Mouse (Mus musculus) heart, embryonic 16.5 days (tissue): ENCODE data around the gene Sfmbt1. TPM values are rescaled to one million over a fixed set of nuclear protein-coding genes. Genes with fewer than 3 reads are reported as not detected.
"Not testable (repeated sequence)": the region's sequence is repeated elsewhere in the genome, so short reads cannot be mapped to it uniquely, and the experiment has no call there.

Source experiments
- ATAC-seq: fragments of 200-750 bp; cut with Nextera tagmentation; replicated peaks from 2 replicates; pipeline ENCODE4 v1.8.0; 2017; ENCODE audit warnings: moderate number of reproducible peaks; ENCODE audit not compliant: insufficient read depth, low FRiP score; ENCODE audit errors: extremely low read depth
- H3K27ac ChIP-seq: fragments of 300-500 bp; sonication (generic); 2 replicates; pipeline ENCODE4 v1.5.1; 2014; ENCODE audit warnings: mild to moderate bottlenecking, low read length, control low read depth, moderate library complexity
- H3K27me3 ChIP-seq: fragments of 300-500 bp; sonication (generic); 2 replicates; pipeline ENCODE4 v1.6.1; 2014; ENCODE audit warnings: low read length, mixed read lengths; ENCODE audit not compliant: control insufficient read depth, insufficient read depth
- H3K36me3 ChIP-seq: fragments of 300-500 bp; sonication (generic); 2 replicates; pipeline ENCODE4 v1.6.1; 2014; ENCODE audit not compliant: control insufficient read depth, insufficient read depth
- H3K4me1 ChIP-seq: fragments of 300-500 bp; sonication (generic); 2 replicates; pipeline ENCODE4 v1.6.1; 2014; ENCODE audit warnings: low read length, mixed read lengths; ENCODE audit not compliant: control insufficient read depth, insufficient read depth
- H3K4me2 ChIP-seq: fragments of 300-500 bp; sonication (generic); 2 replicates; pipeline ENCODE4 v1.6.1; 2014; ENCODE audit warnings: low read depth, mild to moderate bottlenecking, control low read depth, low read length
- H3K4me3 ChIP-seq: fragments of 300-500 bp; sonication (generic); 2 replicates; pipeline ENCODE4 v1.5.1; 2014; ENCODE audit warnings: mild to moderate bottlenecking, control low read depth, low read length
- H3K9ac ChIP-seq: fragments of 300-500 bp; sonication (generic); 2 replicates; pipeline ENCODE4 v1.6.1; 2014; ENCODE audit warnings: low read length, control low read depth
- H3K9me3 ChIP-seq: fragments of 300-500 bp; sonication (generic); replicated peaks from 2 replicates; pipeline ENCODE4 v1.6.1; 2016; ENCODE audit warnings: low read length; ENCODE audit not compliant: control insufficient read depth
- WGBS: fragments of 180-500 bp; shearing (Covaris S2); extraction: QIAGEN DNeasy Blood & Tissue Kit; methylation state at CpG from one replicate; pipeline ENCODE4 v1.1.7; 2014; 5-methylcytosine and 5-hydroxymethylcytosine counted together
- polyA plus RNA-seq: library from polyadenylated mRNA; unstranded; fragments of >200 nt; fragmentation: Nextera tagmentation; extraction: Ambion mirVana; gene quantifications from 2 replicates; pipeline ENCODE4 v1.2.1, GENCODE M21; 2015

The Sfmbt1 gene
- polyA plus RNA-seq, 1 experiment from 2014 or later, result 9.2 TPM

DNA sequence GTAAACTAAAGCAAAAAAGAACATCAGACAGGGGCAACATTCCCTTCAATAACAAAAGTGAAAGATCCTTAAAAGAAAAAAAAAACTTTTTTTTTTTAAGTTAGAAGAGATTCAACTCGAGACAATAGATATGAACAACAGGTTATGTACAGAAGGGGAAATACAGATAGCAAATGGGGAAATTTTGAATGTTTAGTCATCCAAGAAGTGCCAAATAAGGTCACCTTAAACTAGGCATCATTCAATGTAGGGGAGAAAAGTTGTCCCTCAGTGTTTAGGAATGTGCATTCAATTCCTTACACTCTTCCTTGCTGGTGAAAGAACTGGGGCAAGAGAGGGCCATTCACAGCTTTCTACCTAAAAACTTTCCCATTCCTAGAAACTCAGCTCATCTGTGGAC is 880 bp upstream of the Sfmbt1 start:
- no peaks in the 10 kb centered on the region for H3K36me3 ChIP-seq
- H3K27ac ChIP-seq, result no peak overlapping the region
- H3K9ac ChIP-seq, result no peak overlapping the region
- H3K9me3 ChIP-seq, result no peaks in the 10 kb centered on the region
- H3K27me3 ChIP-seq, result peaks cover 4% of the 10 kb centered on the region; the same call in 1 of the 2 replicates
- WGBS, result 71% methylated on average over 1 of the region's 1 CpGs
- peaks cover 4% of the 10 kb centered on the region for H3K4me1 ChIP-seq
- ATAC-seq, result no peak
- H3K4me3 ChIP-seq, result no peak overlapping the region
- H3K4me2 ChIP-seq, result no peak overlapping the region

GRCm38 (mm10) chr14:30715618-30716050 is 985 bp downstream of the Sfmbt1 start:
- peak overlapping the region; percentile 97 for H3K4me2 ChIP-seq
- peak overlapping the region; percentile 93 for H3K9ac ChIP-seq
- H3K9me3 ChIP-seq, result no peaks in the 10 kb centered on the region
- H3K4me3 ChIP-seq, result peak overlapping the region; percentile 94
- H3K4me1 ChIP-seq, result peaks cover 4% of the 10 kb centered on the region
- peaks cover 4% of the 10 kb centered on the region; the same call in 1 of the 2 replicates for H3K27me3 ChIP-seq
- peak; percentile 87 for ATAC-seq
- H3K36me3 ChIP-seq, result no peaks in the 10 kb centered on the region
- H3K27ac ChIP-seq, result peak overlapping the region; percentile 88
- under 1% methylated on average over 54 of the region's 68 CpGs for WGBS

- Histone ChIP-seq H3K36me3 (no peaks in the 10 kb centered on the region), H3K4me1 (peaks cover 4% of the 10 kb centered on the region), H3K9me3 (no peaks in the 10 kb centered on the region), H3K9ac (peak overlapping the region; percentile 93), H3K4me3 (peak overlapping the region; percentile 94), H3K4me2 (peak overlapping the region; percentile 97), H3K27ac (peak overlapping the region; percentile 88), H3K27me3 (peaks cover 4% of the 10 kb centered on the region; the same call in 1 of the 2 replicates)
- peak; percentile 63 for ATAC-seq
- under 1% methylated on average over 84 of the region's 106 CpGs for WGBS
Observed at GRCm38 (mm10) chr14:30716051-30716952, 1.7 kb downstream of the Sfmbt1 start.

DNA sequence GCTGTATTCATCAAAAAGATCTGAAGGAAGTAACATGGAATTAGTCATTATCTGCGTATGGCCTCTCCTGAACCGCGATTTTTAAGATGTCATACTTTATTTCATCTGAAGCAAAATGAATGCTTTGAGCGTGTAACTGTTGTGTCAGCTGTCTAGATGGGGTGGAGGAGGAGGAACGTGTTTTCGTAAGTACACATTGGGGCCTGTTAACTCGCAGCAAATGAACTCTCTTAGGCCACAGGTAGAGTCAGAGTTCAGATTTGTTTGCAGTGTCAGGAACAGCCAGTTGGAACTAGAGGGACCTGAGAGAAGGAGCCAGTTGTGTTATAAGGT is 2.3 kb downstream of the Sfmbt1 start:
- no peaks in the 10 kb centered on the region for H3K9me3 ChIP-seq
- peak overlapping the region; percentile 97 for H3K4me2 ChIP-seq
- no peaks in the 10 kb centered on the region for H3K36me3 ChIP-seq
- peaks cover 4% of the 10 kb centered on the region; the same call in 1 of the 2 replicates for H3K27me3 ChIP-seq
- no peak overlapping the region for H3K27ac ChIP-seq
- peak overlapping the region; percentile 94 for H3K4me3 ChIP-seq
- WGBS, result 15% methylated on average over 7 of the region's 7 CpGs
- no peak for ATAC-seq
- H3K9ac ChIP-seq, result peak overlapping the region; percentile 93
- peaks cover 4% of the 10 kb centered on the region for H3K4me1 ChIP-seq

GRCm38 (mm10) chr14:30718696-30719095 is 4.0 kb downstream of the Sfmbt1 start:
- not testable (repeated sequence) for ATAC-seq

GRCm38 (mm10) chr14:30719514-30719913 is 4.9 kb downstream of the Sfmbt1 start:
- Histone ChIP-seq H3K9ac (no peak overlapping the region), H3K27me3 (peaks cover 4% of the 10 kb centered on the region; the same call in 1 of the 2 replicates), H3K4me3 (no peak overlapping the region), H3K36me3 (no peaks in the 10 kb centered on the region), H3K4me2 (no peak overlapping the region), H3K4me1 (peaks cover 4% of the 10 kb centered on the region), H3K27ac (no peak overlapping the region), H3K9me3 (no peaks in the 10 kb centered on the region)
- 59% methylated on average over 1 of the region's 1 CpGs for WGBS
- no peak for ATAC-seq

More at GRCm38 (mm10) chr14:30718696-30719095, 4.0 kb downstream of the Sfmbt1 start:
- H3K4me3 ChIP-seq, H3K9me3 ChIP-seq, H3K9ac ChIP-seq, H3K4me1 ChIP-seq, H3K36me3 ChIP-seq, H3K27ac ChIP-seq, H3K4me2 ChIP-seq, H3K27me3 ChIP-seq: not testable (repeated sequence)
- 100% methylated on average over 1 of the region's 1 CpGs for WGBS

DNA sequence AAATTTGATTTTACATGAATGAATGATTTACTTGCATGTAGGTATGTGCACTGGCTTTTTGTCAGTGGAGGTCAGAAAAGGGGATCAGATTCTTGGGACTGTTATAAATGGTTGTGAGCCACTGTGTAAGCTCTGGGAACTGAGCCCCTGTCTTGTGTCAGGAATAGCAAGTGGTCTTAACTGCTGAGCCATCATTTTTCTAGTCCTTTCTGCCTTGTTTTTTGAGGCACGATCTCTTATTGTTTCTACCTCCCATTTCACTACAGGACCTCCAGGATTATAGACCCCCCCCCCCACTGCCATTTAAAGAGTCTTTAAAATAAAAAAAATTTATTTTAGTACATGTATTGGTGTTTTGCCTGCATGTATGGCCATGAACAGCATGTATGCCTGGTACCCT is 7.2 kb downstream of the Sfmbt1 start:
- H3K27me3 ChIP-seq, result no peaks in the 10 kb centered on the region
- H3K4me1 ChIP-seq, result peaks cover 3% of the 10 kb centered on the region
- no peaks in the 10 kb centered on the region for H3K9me3 ChIP-seq
- H3K9ac ChIP-seq, result no peak overlapping the region
- ATAC-seq, result no peak
- H3K36me3 ChIP-seq, result no peaks in the 10 kb centered on the region
- 94% methylated on average over 1 of the region's 1 CpGs for WGBS
- no peak overlapping the region for H3K4me3 ChIP-seq
- no peak overlapping the region for H3K27ac ChIP-seq
- H3K4me2 ChIP-seq, result no peak overlapping the region

GRCm38 (mm10) chr14:30722406-30722805 is 7.8 kb downstream of the Sfmbt1 start:
- Histone ChIP-seq H3K36me3 (no peaks in the 10 kb centered on the region), H3K9ac (no peak overlapping the region), H3K4me3 (no peak overlapping the region), H3K27ac (no peak overlapping the region), H3K27me3 (no peaks in the 10 kb centered on the region), H3K9me3 (no peaks in the 10 kb centered on the region), H3K4me2 (no peak overlapping the region), H3K4me1 (no peaks in the 10 kb centered on the region)
- no peak for ATAC-seq
- 79% methylated on average over 5 of the region's 5 CpGs for WGBS

DNA sequence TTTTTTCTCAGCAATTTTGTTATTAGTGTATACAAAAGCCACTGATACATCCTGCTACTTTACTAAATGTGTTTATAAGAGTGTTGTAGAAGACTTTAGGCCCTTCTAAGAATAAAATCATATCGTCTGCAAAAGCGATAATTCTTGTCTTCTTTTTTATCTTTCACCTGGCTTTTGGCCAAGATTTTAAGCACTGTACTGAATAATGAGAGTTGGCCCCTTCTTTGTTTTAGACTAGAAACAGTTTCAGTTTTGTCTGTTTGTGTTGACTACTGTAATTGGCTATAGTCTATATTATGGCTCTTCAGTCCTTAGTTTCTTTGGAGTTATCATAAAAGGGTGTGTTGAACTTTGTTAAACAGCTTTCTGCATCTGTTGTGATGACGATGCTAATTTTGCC is 17.2 kb downstream of the Sfmbt1 start:
- no peak for ATAC-seq
- no peaks in the 10 kb centered on the region for H3K9me3 ChIP-seq
- H3K27me3 ChIP-seq, result no peaks in the 10 kb centered on the region
- no peaks in the 10 kb centered on the region for H3K4me1 ChIP-seq
- H3K36me3 ChIP-seq, result no peaks in the 10 kb centered on the region
- no peak overlapping the region for H3K9ac ChIP-seq
- 56% methylated on average over 3 of the region's 3 CpGs for WGBS
- no peak overlapping the region for H3K27ac ChIP-seq
- no peak overlapping the region for H3K4me3 ChIP-seq
- H3K4me2 ChIP-seq, result no peak overlapping the region
